Comparison of ENCODE assay signal across 18 mouse cellular contexts in genomic region chr6:56765265-56765664, GRCm38 (mm10). TPM values are rescaled to one million over a fixed set of nuclear protein-coding genes. Genes with fewer than 3 reads are reported as not detected.
A peak's percentile ranks its signal among the peaks of the same experiment; 100 is the strongest.
DNase-seq lines count a peak whose midpoint lies in the region; ATAC-seq lines count a peak whose summit lies in the region.
"Had no signal": no experiment of that assay in that cellular context is flagged by ENCODE, and none has a peak within 500 bp of the region (broad histone marks: within the 10 kb centered on the region; RNA-seq: fewer than 3 reads in every experiment).

No protein-coding gene starts in this region.

- H3K27me3 ChIP-seq in splenic B cell, adult 2 months (ENCODE audit: control insufficient read depth, insufficient read depth, low read length, poor library complexity, severe bottlenecking) = no peaks in the 10 kb centered on the region
- H3K27me3 ChIP-seq: embryonic facial prominence, embryonic 12.5 days; forebrain, embryonic 12.5 days; heart, embryonic 12.5 days; hindbrain, embryonic 15.5 days had no signal

- peak; percentile 12 for DNase-seq in retina, postnatal 1 day
- no peak for DNase-seq in retina, embryonic 14.5 days (ENCODE audit: low spot score)
- DNase-seq in brain, adult 2 months (ENCODE audit: low read depth, low spot score) = peak; percentile 17
- DNase-seq in splenic B cell, adult 2 months (ENCODE audit: low read depth, low spot score) = peak; percentile 11
- DNase-seq in kidney, adult 18-20 months = no peak
- DNase-seq in cerebellum, postnatal 14 days = no peak
- DNase-seq: adrenal gland, postnatal 14 days; B cell, adult 2 months; cerebellum, adult 2 months; cerebellum, postnatal 10 days; gastrocnemius, postnatal 14 days; heart, postnatal 36 days had no signal

- ATAC-seq in CD4-positive, CD25-positive, alpha-beta regulatory T cell, adult 4 months = peak; percentile 82
- no peak for ATAC-seq in megakaryocyte progenitor cell, adult 5-6 weeks (replicated peaks; ENCODE audit: poor library complexity)

- 0 out of 2 replicates have a peak, but pooled peaks cover 4% of the 10 kb centered on the region for H3K36me3 ChIP-seq in splenic B cell, adult 2 months (ENCODE audit: control insufficient read depth, insufficient read depth, low read length, poor library complexity, severe bottlenecking)

RNA-seq across cellular contexts. Expression of gene Kbtbd2, which starts 32.3 kb away (rescaled TPM):
- 10 to 100 TPM; 22.9 to 27.2 TPM for polyA plus RNA-seq in CD4-positive, CD25-positive, alpha-beta regulatory T cell, adult 4 months (2017; shearing (Covaris generic))
- 32.0 and 32.6 TPM in 2 replicates for total RNA-seq in megakaryocyte progenitor cell, adult 5-6 weeks (2015)
- 32.5 and 33.5 TPM in 2 replicates for total RNA-seq in megakaryocyte progenitor cell, adult 5-6 weeks (2017)

RNA-seq across cellular contexts. Expression of gene Avl9, which starts 50.6 kb away (rescaled TPM):
- 10 to 100 TPM; 12.9 to 14.6 TPM for polyA plus RNA-seq in CD4-positive, CD25-positive, alpha-beta regulatory T cell, adult 4 months (2017; shearing (Covaris generic))
- total RNA-seq in megakaryocyte progenitor cell, adult 5-6 weeks (2015) = 21.1 and 23.2 TPM in 2 replicates
- total RNA-seq in megakaryocyte progenitor cell, adult 5-6 weeks (2017) = 19.7 and 22.2 TPM in 2 replicates

Comparison
In these comparisons a context has a peak if more than half of its experiments do, and no peak if none do; other contexts are left out.
1. DNase-seq: peak in retina, postnatal 1 day (single experiment), brain, adult 2 months (single experiment) and splenic B cell, adult 2 months (single experiment); none in retina, embryonic 14.5 days (single experiment), kidney, adult 18-20 months (single experiment) and cerebellum, postnatal 14 days (0 of 2).